Mouse (Mus musculus) C2C12 (cell line): ENCODE measurements around the gene Mturn.

ENCODE experiments used
- CTCF ChIP-seq: IDR thresholded peaks from one replicate; pipeline ENCODE4 v1.5.1; 2011; ENCODE audit not compliant: control insufficient read depth, insufficient read depth, insufficient read length
- MYOD1 ChIP-seq: IDR thresholded peaks from one replicate; pipeline ENCODE4 v1.6.1; 2011; ENCODE audit warnings: low read depth; ENCODE audit not compliant: control insufficient read depth, insufficient read length

- TF ChIP-seq MYOD1, result no peak
- no peak for TF ChIP-seq CTCF
Observed at GRCm38 (mm10) chr6:54688467-54689323, 7.3 kb downstream of the Mturn start.
